Mouse (Mus musculus) liver, embryonic 14.5 days (tissue): ENCODE data around the gene Ptcra. TPM values are rescaled to one million over a fixed set of nuclear protein-coding genes. Genes with fewer than 3 reads are reported as not detected.

ENCODE experiments used
- ATAC-seq: fragments of 200-750 bp; cut with Nextera tagmentation; 2 replicates; pipeline ENCODE4 v1.8.0; 2017; ENCODE audit warnings: moderate number of reproducible peaks, mild to moderate bottlenecking, moderate library complexity; ENCODE audit not compliant: insufficient read depth
- DNase-seq, 3 experiments: peaks; one replicate each; pipeline ENCODE4 v3.0.0-alpha.2; 2012 to 2013; ENCODE audit warnings: low read depth in 3 of 3, low spot score in 3 of 3
- H3K27ac ChIP-seq: fragments of 300-500 bp; sonication (generic); 2 replicates; pipeline ENCODE4 v1.5.1; 2014; ENCODE audit warnings: moderate library complexity, mild to moderate bottlenecking, control low read depth, inconsistent platforms
- H3K27me3 ChIP-seq: fragments of 300-500 bp; sonication (generic); 2 replicates; pipeline ENCODE4 v1.6.1; 2014; ENCODE audit warnings: mild to moderate bottlenecking, low read length, moderate library complexity; ENCODE audit not compliant: control insufficient read depth, insufficient read depth
- H3K36me3 ChIP-seq: fragments of 300-500 bp; sonication (generic); replicated peaks from 2 replicates; pipeline ENCODE4 v1.6.1; 2014; ENCODE audit warnings: low read depth; ENCODE audit not compliant: control insufficient read depth, insufficient read depth
- H3K4me1 ChIP-seq, 2 experiments: fragments of 200-500 bp in 1 of 2; fragments of 300-500 bp in 1 of 2; sonication (generic) in 1 of 2; replicated peaks; 2 replicates each; pipeline ENCODE4 v1.6.1; 2012 to 2014; ENCODE audit warnings: antibody characterized with exemption in 1 of 2, inconsistent platforms in 1 of 2, low read length in 1 of 2; ENCODE audit not compliant: control insufficient read depth in 2 of 2, insufficient read depth in 2 of 2
- H3K4me2 ChIP-seq: fragments of 300-500 bp; sonication (generic); 2 replicates; pipeline ENCODE4 v1.6.1; 2014; ENCODE audit warnings: low read depth, mild to moderate bottlenecking, control low read depth, moderate library complexity
- H3K4me3 ChIP-seq, 2 experiments: fragments of 200-500 bp in 1 of 2; fragments of 300-500 bp in 1 of 2; sonication (generic) in 1 of 2; 2 replicates each; pipeline ENCODE4 v1.5.1; 2012 to 2014; ENCODE audit warnings: low read depth in 2 of 2, low read length in 2 of 2, mild to moderate bottlenecking in 2 of 2, control low read depth in 1 of 2, inconsistent platforms in 1 of 2, moderate library complexity in 1 of 2; ENCODE audit not compliant: insufficient read depth in 1 of 2
- H3K9ac ChIP-seq: fragments of 300-500 bp; sonication (generic); replicated peaks from 2 replicates; pipeline ENCODE4 v1.6.1; 2014; ENCODE audit warnings: mild to moderate bottlenecking, control low read depth, moderate library complexity
- H3K9me3 ChIP-seq: fragments of 300-500 bp; sonication (generic); 2 replicates; pipeline ENCODE4 v1.6.1; 2016; ENCODE audit warnings: low read length, mixed read lengths; ENCODE audit not compliant: control insufficient read depth
- CTCF ChIP-seq: IDR thresholded peaks from 2 replicates; pipeline ENCODE4 v1.5.1; 2016; ENCODE audit warnings: antibody characterized with exemption, low read depth, control low read depth
- EP300 ChIP-seq: IDR thresholded peaks from 2 replicates; pipeline ENCODE4 v1.6.1; 2016; ENCODE audit warnings: antibody characterized with exemption, low read depth
- WGBS: fragments of 180-500 bp; shearing (Covaris S2); extraction: QIAGEN DNeasy Blood & Tissue Kit; methylation state at CpG from one replicate; pipeline ENCODE4 v1.1.7; 2014; ENCODE audit not compliant: insufficient replicate concordance; 5-methylcytosine and 5-hydroxymethylcytosine counted together
- polyA plus RNA-seq, 2 experiments: library from polyadenylated mRNA; depleted of rRNA in 1 of 2; stranded (reverse) in 1 of 2; unstranded in 1 of 2; fragments of >200 nt; fragmentation: Nextera tagmentation in 1 of 2; extraction: Ambion mirVana in 1 of 2; gene quantifications; 2 replicates each; pipeline versions ENCODE4 v1.2.1 to v1.2.3; 2012 to 2014

The Ptcra gene
- polyA plus RNA-seq, 2 experiments = 0.04 to 0.10 TPM

DNA sequence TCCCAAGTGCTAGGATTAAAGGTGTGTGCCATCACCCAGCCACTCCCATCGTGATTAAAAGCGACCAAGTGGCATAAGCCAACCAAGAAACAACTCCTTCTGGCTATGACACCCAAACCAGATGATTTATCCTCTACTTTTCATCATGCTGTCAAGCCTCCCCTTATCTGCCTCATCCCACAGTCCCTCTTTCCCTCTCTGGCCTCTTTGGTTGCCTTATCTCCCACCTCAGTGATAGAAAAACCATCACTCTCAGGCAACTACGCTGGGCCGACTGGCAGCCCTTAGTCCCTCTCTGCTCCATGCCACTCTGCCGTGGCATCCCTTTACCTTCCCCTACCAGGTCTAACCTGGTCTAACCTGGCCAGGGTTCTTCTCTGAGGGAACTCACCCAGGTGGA is 23.4 kb upstream of the Ptcra start:
- TF ChIP-seq EP300 (peak; percentile 82), CTCF (no peak)
- H3K27ac ChIP-seq = no peak overlapping the region
- no peaks in the 10 kb centered on the region for H3K36me3 ChIP-seq
- H3K9ac ChIP-seq = no peak overlapping the region
- 24% methylated on average over 5 of the region's 5 CpGs for WGBS
- H3K4me2 ChIP-seq = peak overlapping the region; percentile 0
- no peak overlapping the region for H3K4me3 ChIP-seq
- ATAC-seq (peak; percentile 46), DNase-seq (peak; percentile 40 to 58 (median 53))
- H3K27me3 ChIP-seq = no peaks in the 10 kb centered on the region
- H3K9me3 ChIP-seq = no peaks in the 10 kb centered on the region
- peaks cover 9 to 10% of the 10 kb centered on the region in 2 experiments for H3K4me1 ChIP-seq

DNA sequence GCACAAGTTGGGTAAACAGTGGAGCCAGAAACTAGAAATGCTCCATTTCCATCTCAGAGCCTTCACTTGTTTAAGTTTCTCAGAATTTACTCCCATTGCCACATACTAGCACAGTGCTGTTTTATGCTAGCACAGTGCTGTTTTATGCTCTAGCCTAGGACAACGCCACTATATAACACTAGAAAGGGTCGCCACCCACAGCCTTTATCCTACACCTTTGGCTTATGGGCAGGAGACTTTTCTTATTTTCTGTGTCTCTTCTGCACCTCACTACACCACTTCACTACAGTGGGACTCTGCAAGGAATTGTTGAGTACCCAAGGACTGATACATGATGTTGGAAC is 19.7 kb upstream of the Ptcra start:
- DNase-seq (no peak), ATAC-seq (no peak)
- Histone ChIP-seq H3K4me1 (peaks cover 9 to 10% of the 10 kb centered on the region in 2 experiments), H3K4me3 (peak overlapping the region; percentile 33 to 88), H3K27me3 (no peaks in the 10 kb centered on the region), H3K36me3 (peaks cover 25% of the 10 kb centered on the region), H3K9ac (peak overlapping the region; percentile 77), H3K9me3 (no peaks in the 10 kb centered on the region), H3K4me2 (peak overlapping the region; percentile 89), H3K27ac (peak overlapping the region; percentile 53)
- WGBS = 57% methylated on average over 2 of the region's 2 CpGs
- TF ChIP-seq EP300 (no peak), CTCF (no peak)

DNA sequence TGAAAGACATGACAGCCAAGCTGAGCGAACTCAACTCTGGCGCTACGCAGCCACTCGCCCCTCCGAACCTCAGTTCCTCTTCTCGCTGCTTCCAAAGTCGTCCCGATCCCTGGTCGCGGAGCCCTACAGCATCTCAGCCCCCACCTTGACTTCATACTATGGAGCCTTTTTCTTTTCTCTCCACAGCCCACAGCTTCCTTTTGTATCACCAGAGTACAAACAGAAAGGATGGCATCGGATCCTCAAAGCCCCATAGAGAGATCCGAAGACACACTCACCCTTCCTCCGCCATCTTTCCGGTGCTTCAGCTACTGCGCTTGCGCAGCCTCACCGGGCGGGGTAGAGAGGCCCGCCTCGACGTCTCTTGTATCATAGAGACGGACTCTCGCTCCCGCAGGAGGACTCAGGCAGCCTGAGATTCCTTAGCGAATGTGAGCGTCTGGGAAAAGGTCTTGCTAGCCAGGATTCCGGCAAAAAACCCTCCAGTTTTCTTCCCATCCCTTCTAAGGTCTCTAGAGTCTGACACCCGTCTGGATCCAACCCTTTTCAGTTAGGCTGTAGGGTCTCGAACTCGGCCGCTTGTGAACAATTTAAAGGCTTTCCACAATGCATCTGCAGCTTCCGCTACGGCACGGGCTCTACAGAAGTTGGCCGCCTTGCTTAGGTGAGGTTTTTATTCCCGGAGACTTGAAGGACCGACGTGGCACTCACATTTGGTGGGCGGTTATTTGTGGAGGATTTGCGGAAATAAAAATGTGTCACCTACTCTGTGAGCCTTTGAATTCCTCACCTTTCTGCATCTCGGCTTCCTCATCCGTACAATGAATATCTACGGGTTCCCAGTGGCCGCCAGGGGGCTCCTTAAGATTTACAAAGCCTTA is 19.1 kb upstream of the Ptcra start, which contains the start of gene Rpl7l1:
Gene Rpl7l1 (minus strand): TSS at position 332 of the 881 bp plus-strand sequence.
- no peaks in the 10 kb centered on the region for H3K9me3 ChIP-seq
- peak within 1 kb of the TSS; percentile 80 for H3K9ac ChIP-seq
- peak within 1 kb of the TSS; percentile 89 for H3K4me2 ChIP-seq
- WGBS = under 1% methylated on average over 44 of the region's 44 CpGs
- H3K4me3 ChIP-seq = peak within 1 kb of the TSS; percentile 88 to 99
- TF ChIP-seq EP300 (0 out of 2 replicates have a peak, but pooled peaks have one; percentile 14), CTCF (peak; percentile 80)
- peak; percentile 93 for ATAC-seq
- peaks cover 9 to 10% of the 10 kb centered on the region in 2 experiments for H3K4me1 ChIP-seq
- H3K27me3 ChIP-seq = no peaks in the 10 kb centered on the region
- H3K36me3 ChIP-seq = peaks cover 31% of the 10 kb centered on the region
- peak within 1 kb of the TSS; percentile 53 for H3K27ac ChIP-seq
- DNase-seq = peak; percentile 86 to 89 (median 87)

DNA sequence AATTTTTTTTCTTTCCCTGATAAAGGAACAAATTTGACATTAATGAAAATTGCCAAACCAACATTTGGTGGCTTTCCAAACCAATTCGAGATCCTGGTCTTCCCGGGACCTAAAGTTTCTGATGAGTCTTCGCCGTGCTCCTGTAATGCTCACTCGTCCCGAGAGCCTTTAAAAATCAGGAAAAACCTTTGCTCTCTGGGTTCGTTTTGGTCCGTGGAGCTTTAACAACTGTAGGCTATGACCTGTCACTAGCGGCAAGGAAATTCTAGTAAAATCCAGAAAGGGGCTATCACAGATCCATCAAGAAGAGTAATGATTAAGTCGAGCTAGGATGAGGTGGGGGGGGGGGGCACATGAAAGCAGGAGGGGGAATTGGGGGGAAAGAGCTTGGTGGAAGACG is 18.4 kb upstream of the Ptcra start:
- H3K27me3 ChIP-seq = no peaks in the 10 kb centered on the region
- ATAC-seq = no peak
- peak overlapping the region; percentile 88 to 99 for H3K4me3 ChIP-seq
- peak overlapping the region; percentile 53 for H3K27ac ChIP-seq
- H3K9ac ChIP-seq = peak overlapping the region; percentile 80
- 4% methylated on average over 11 of the region's 11 CpGs for WGBS
- H3K4me2 ChIP-seq = peak overlapping the region; percentile 89
- no peak for DNase-seq
- peaks cover 4 to 6% of the 10 kb centered on the region in 2 experiments for H3K4me1 ChIP-seq
- H3K9me3 ChIP-seq = no peaks in the 10 kb centered on the region
- peaks cover 38% of the 10 kb centered on the region for H3K36me3 ChIP-seq
- TF ChIP-seq CTCF (no peak), EP300 (no peak)

DNA sequence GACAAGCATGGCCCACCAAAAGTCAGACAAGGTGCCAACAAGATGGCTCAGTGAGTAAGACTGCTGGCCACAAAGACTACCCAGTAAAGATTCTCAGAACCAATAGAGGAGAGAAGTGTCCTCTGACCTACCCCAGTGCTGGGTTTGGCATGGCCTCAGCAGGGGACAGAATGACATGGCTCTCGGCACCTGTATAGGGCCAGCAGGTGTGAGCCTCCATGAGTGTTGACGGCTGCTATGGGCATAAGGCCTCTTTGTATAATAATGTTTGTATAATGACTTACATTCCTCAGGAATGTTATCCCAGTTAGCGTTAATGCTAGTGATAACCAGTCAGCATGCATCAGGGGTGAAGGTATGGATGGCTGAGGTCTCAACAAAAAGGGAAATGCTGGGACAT is 12.6 kb upstream of the Ptcra start:
- WGBS = 81% methylated on average over 3 of the region's 3 CpGs
- TF ChIP-seq CTCF = no peak
- no peak for TF ChIP-seq EP300
- H3K4me3 ChIP-seq = no peak overlapping the region
- DNase-seq = no peak
- peaks cover 0 to 7% of the 10 kb centered on the region in 2 experiments; a peak in 3 of 4 replicates for H3K4me1 ChIP-seq
- H3K4me2 ChIP-seq = no peak overlapping the region
- peaks cover 60% of the 10 kb centered on the region for H3K36me3 ChIP-seq
- H3K27me3 ChIP-seq = no peaks in the 10 kb centered on the region
- ATAC-seq = no peak
- H3K27ac ChIP-seq = no peak overlapping the region
- no peak overlapping the region for H3K9ac ChIP-seq
- H3K9me3 ChIP-seq = no peaks in the 10 kb centered on the region
